Mouse (Mus musculus) B cell, adult (primary cell): ENCODE measurements around the gene Gm9112. TPM values are rescaled to one million over a fixed set of nuclear protein-coding genes. Genes with fewer than 3 reads are reported as not detected.

ENCODE experiments used
- total RNA-seq: library from RNA; stranded (reverse); gene quantifications from 4 replicates; pipeline ENCODE4 v1.2.4, GENCODE M21; 2023; ENCODE audit not compliant: inconsistent age

Gene Gm9112
- total RNA-seq: not detected in 4 replicates

DNA sequence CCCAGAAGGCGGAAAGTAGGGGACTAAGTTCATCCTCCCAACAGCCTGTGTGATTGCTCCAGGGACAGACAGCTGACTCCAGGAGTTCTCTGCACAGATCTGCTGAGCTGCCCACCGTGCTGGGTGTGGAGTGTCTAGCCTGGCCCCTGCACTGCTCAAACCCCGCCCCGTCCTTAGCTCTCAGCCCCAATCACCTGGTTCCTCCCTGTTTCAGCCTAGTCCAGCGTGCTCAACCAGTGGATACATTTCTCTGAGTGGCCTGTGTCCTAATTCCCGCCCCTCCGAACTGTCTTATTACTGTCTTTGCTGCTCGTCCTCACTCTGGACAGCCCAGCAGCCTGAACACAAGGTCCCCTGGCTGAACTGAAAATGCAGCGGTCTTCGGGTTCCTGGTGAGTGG, at the start of gene Gm9112, which contains the start of gene Dmrtc1b:
TSS of gene Gm9112 (minus strand) at position 101 of the 400 bp plus-strand sequence.
TSS of gene Dmrtc1b (plus strand) at position 331 of the 400 bp plus-strand sequence.

DNA sequence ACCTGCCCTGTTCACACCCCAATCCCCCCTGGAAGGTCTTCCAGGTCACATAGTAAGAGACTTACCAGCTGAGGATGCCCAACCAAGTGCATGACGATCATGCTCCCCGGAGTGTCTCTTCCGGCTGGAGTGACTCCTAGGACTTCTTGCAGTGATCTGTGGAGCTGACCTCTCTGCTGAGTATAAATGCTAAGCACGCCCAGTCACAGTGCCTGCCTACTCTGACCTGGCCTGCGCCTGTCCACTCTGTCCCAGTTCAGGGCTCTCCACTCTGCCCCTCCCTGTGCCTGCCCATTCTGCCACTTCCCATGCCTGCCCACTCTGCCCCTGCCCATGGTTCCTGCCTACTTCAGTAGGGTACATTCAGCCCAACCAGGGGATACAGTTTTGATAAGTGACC, 20.6 kb downstream of the Gm9112 start, which contains the start of gene Gm3880:
TSS of gene Gm3880 (minus strand) at position 101 of the 400 bp plus-strand sequence.

Other genes with a start within 250 kb of the Gm9112 start
- 11.8 to 17.2 TPM (median 12.7 TPM) in 4 replicates for gene Hdac8, start 202.3 kb downstream of the Gm9112 start, total RNA-seq
- gene Phka1, start 63.4 kb downstream of the Gm9112 start, total RNA-seq: 17.1 to 19.4 TPM (median 17.8 TPM) in 4 replicates
- not detected in 4 replicates for gene Gm3880, start 20.7 kb downstream of the Gm9112 start, total RNA-seq
- not detected in 4 replicates for gene Dmrtc1b, start 230 bp upstream of the Gm9112 start, total RNA-seq
- gene Dmrtc1c1, start 95.3 kb upstream of the Gm9112 start, total RNA-seq: not detected in 4 replicates
- gene Dmrtc1c2, start 147.0 kb upstream of the Gm9112 start, total RNA-seq: not detected in 4 replicates
- gene 1700031F05Rik, start 160.3 kb upstream of the Gm9112 start, total RNA-seq: not detected in 4 replicates
- gene Dmrtc1a, start 201.1 kb upstream of the Gm9112 start, total RNA-seq: not detected in 4 replicates
- gene 1700011M02Rik, start 201.3 kb upstream of the Gm9112 start, total RNA-seq: not detected in 4 replicates
- not detected in 4 replicates for gene 1700018G05Rik, start 220.7 kb upstream of the Gm9112 start, total RNA-seq